Mouse (Mus musculus): ENCODE measurements around the gene Pawr. TPM values are rescaled to one million over a fixed set of nuclear protein-coding genes. Genes with fewer than 3 reads are reported as not detected.

Pawr gene
- polyA plus RNA-seq, 1 experiment from 2014 or later = 4.6 TPM

- H3K4me1 ChIP-seq (replicated peaks) = peaks cover 3% of the 10 kb centered on the region; the same call in 1 of the 2 replicates
- H3K27ac ChIP-seq = no peak overlapping the region
- H3K27me3 ChIP-seq = no peaks in the 10 kb centered on the region
- no peak overlapping the region for H3K4me2 ChIP-seq
- ATAC-seq (ENCODE audit: low FRiP score) = no peak
- H3K9ac ChIP-seq = no peak overlapping the region
- no peaks in the 10 kb centered on the region for H3K36me3 ChIP-seq
- no peak overlapping the region for H3K4me3 ChIP-seq
- no peaks in the 10 kb centered on the region for H3K9me3 ChIP-seq
- WGBS = 83% methylated on average over 8 of the region's 8 CpGs
Measured at GRCm38 (mm10) chr10:108405076-108405475, 73.2 kb downstream of the Pawr start.

GRCm38 (mm10) chr10:108405931-108406330 is 74.0 kb downstream of the Pawr start:
- Histone ChIP-seq H3K27me3 (no peaks in the 10 kb centered on the region), H3K36me3 (no peaks in the 10 kb centered on the region), H3K9ac (no peak overlapping the region), H3K4me1 (replicated peaks) (peaks cover 3% of the 10 kb centered on the region; the same call in 1 of the 2 replicates), H3K4me2 (no peak overlapping the region), H3K27ac (no peak overlapping the region), H3K4me3 (no peak overlapping the region), H3K9me3 (no peaks in the 10 kb centered on the region)
- 70% methylated on average over 7 of the region's 7 CpGs for WGBS
- no peak for ATAC-seq (ENCODE audit: low FRiP score)

GRCm38 (mm10) chr10:108406798-108407754 is 75.2 kb downstream of the Pawr start:
- Histone ChIP-seq H3K9me3 (no peaks in the 10 kb centered on the region), H3K4me3 (no peak overlapping the region), H3K36me3 (no peaks in the 10 kb centered on the region), H3K27me3 (no peaks in the 10 kb centered on the region), H3K4me1 (replicated peaks) (peaks cover 3% of the 10 kb centered on the region; the same call in 1 of the 2 replicates), H3K27ac (no peak overlapping the region), H3K9ac (no peak overlapping the region), H3K4me2 (no peak overlapping the region)
- 91% methylated on average over 12 of the region's 12 CpGs for WGBS
- ATAC-seq (ENCODE audit: low FRiP score) = no peak

- WGBS = 66% methylated on average over 5 of the region's 5 CpGs
- no peak for ATAC-seq (ENCODE audit: low FRiP score)
- H3K9ac ChIP-seq = no peak overlapping the region
- no peaks in the 10 kb centered on the region for H3K36me3 ChIP-seq
- H3K4me2 ChIP-seq = no peak overlapping the region
- H3K4me3 ChIP-seq = no peak overlapping the region
- H3K27ac ChIP-seq = no peak overlapping the region
- no peaks in the 10 kb centered on the region for H3K27me3 ChIP-seq
- H3K4me1 ChIP-seq (replicated peaks) = peaks cover 3% of the 10 kb centered on the region; the same call in 1 of the 2 replicates
- no peaks in the 10 kb centered on the region for H3K9me3 ChIP-seq
Measured at GRCm38 (mm10) chr10:108408025-108408424, 76.1 kb downstream of the Pawr start.

GRCm38 (mm10) chr10:108408437-108408836 is 76.5 kb downstream of the Pawr start:
- no peak for ATAC-seq (ENCODE audit: low FRiP score)
- 87% methylated on average over 6 of the region's 6 CpGs for WGBS
- H3K27me3 ChIP-seq = no peaks in the 10 kb centered on the region
- no peaks in the 10 kb centered on the region for H3K9me3 ChIP-seq
- H3K4me3 ChIP-seq = no peak overlapping the region
- no peaks in the 10 kb centered on the region for H3K36me3 ChIP-seq
- no peak overlapping the region for H3K4me2 ChIP-seq
- H3K4me1 ChIP-seq (replicated peaks) = peaks cover 3% of the 10 kb centered on the region; the same call in 1 of the 2 replicates
- H3K9ac ChIP-seq = no peak overlapping the region
- H3K27ac ChIP-seq = no peak overlapping the region

GRCm38 (mm10) chr10:108408986-108409385 is 77.1 kb downstream of the Pawr start:
- WGBS = 77% methylated on average over 6 of the region's 6 CpGs
- H3K27ac ChIP-seq = no peak overlapping the region
- no peak overlapping the region for H3K4me3 ChIP-seq
- H3K9ac ChIP-seq = no peak overlapping the region
- H3K36me3 ChIP-seq = no peaks in the 10 kb centered on the region
- no peaks in the 10 kb centered on the region for H3K27me3 ChIP-seq
- ATAC-seq (ENCODE audit: low FRiP score) = no peak
- peaks cover 3% of the 10 kb centered on the region; the same call in 1 of the 2 replicates for H3K4me1 ChIP-seq (replicated peaks)
- H3K4me2 ChIP-seq = no peak overlapping the region
- no peaks in the 10 kb centered on the region for H3K9me3 ChIP-seq

GRCm38 (mm10) chr10:108409529-108409928 is 77.6 kb downstream of the Pawr start:
- H3K4me1 ChIP-seq (replicated peaks) = peaks cover 3% of the 10 kb centered on the region; the same call in 1 of the 2 replicates
- H3K27me3 ChIP-seq = no peaks in the 10 kb centered on the region
- no peak overlapping the region for H3K4me3 ChIP-seq
- no peak for ATAC-seq (ENCODE audit: low FRiP score)
- H3K27ac ChIP-seq = no peak overlapping the region
- H3K4me2 ChIP-seq = no peak overlapping the region
- H3K9me3 ChIP-seq = no peaks in the 10 kb centered on the region
- WGBS = 90% methylated on average over 6 of the region's 6 CpGs
- H3K9ac ChIP-seq = no peak overlapping the region
- H3K36me3 ChIP-seq = no peaks in the 10 kb centered on the region

- 91% methylated on average over 14 of the region's 14 CpGs for WGBS
- Histone ChIP-seq H3K9me3 (no peaks in the 10 kb centered on the region), H3K36me3 (no peaks in the 10 kb centered on the region), H3K4me2 (no peak overlapping the region), H3K27ac (no peak overlapping the region), H3K4me1 (replicated peaks) (no peaks in the 10 kb centered on the region), H3K27me3 (no peaks in the 10 kb centered on the region), H3K4me3 (no peak overlapping the region), H3K9ac (no peak overlapping the region)
- 0 out of 2 replicates have a peak, but pooled peaks have one; percentile 39 for ATAC-seq (ENCODE audit: low FRiP score)
Measured at GRCm38 (mm10) chr10:108414936-108415635, 83.2 kb downstream of the Pawr start.

- H3K9ac ChIP-seq = no peak overlapping the region
- H3K4me2 ChIP-seq = no peak overlapping the region
- H3K9me3 ChIP-seq = no peaks in the 10 kb centered on the region
- H3K36me3 ChIP-seq = no peaks in the 10 kb centered on the region
- H3K4me1 ChIP-seq (replicated peaks) = no peaks in the 10 kb centered on the region
- H3K4me3 ChIP-seq = no peak overlapping the region
- no peak for ATAC-seq (ENCODE audit: low FRiP score)
- H3K27me3 ChIP-seq = no peaks in the 10 kb centered on the region
- no peak overlapping the region for H3K27ac ChIP-seq
- WGBS = 90% methylated on average over 5 of the region's 5 CpGs
Measured at GRCm38 (mm10) chr10:108417448-108417847, 85.5 kb downstream of the Pawr start.

- Histone ChIP-seq H3K4me3 (no peak overlapping the region), H3K27me3 (no peaks in the 10 kb centered on the region), H3K9me3 (no peaks in the 10 kb centered on the region), H3K4me1 (replicated peaks) (peaks cover 4% of the 10 kb centered on the region; the same call in 1 of the 2 replicates), H3K9ac (no peak overlapping the region), H3K27ac (no peak overlapping the region), H3K4me2 (no peak overlapping the region), H3K36me3 (no peaks in the 10 kb centered on the region)
- WGBS = 93% methylated on average over 10 of the region's 10 CpGs
- no peak for ATAC-seq (ENCODE audit: low FRiP score)
Measured at GRCm38 (mm10) chr10:108430553-108430952, 98.6 kb downstream of the Pawr start.

- no peak overlapping the region for H3K4me2 ChIP-seq
- no peak for ATAC-seq (ENCODE audit: low FRiP score)
- H3K27ac ChIP-seq = no peak overlapping the region
- H3K9me3 ChIP-seq = no peaks in the 10 kb centered on the region
- H3K9ac ChIP-seq = no peak overlapping the region
- 24% methylated on average over 10 of the region's 10 CpGs for WGBS
- H3K4me1 ChIP-seq (replicated peaks) = peaks cover 8% of the 10 kb centered on the region
- no peaks in the 10 kb centered on the region for H3K27me3 ChIP-seq
- no peaks in the 10 kb centered on the region for H3K36me3 ChIP-seq
- H3K4me3 ChIP-seq = no peak overlapping the region
Measured at GRCm38 (mm10) chr10:108432194-108432593, 100.3 kb downstream of the Pawr start.

GRCm38 (mm10) chr10:108433976-108434375 is 102.1 kb downstream of the Pawr start:
- H3K9me3 ChIP-seq = no peaks in the 10 kb centered on the region
- H3K36me3 ChIP-seq = no peaks in the 10 kb centered on the region
- H3K4me3 ChIP-seq = no peak overlapping the region
- H3K27ac ChIP-seq = no peak overlapping the region
- peaks cover 8% of the 10 kb centered on the region for H3K4me1 ChIP-seq (replicated peaks)
- H3K9ac ChIP-seq = no peak overlapping the region
- 26% methylated on average over 15 of the region's 15 CpGs for WGBS
- ATAC-seq (ENCODE audit: low FRiP score) = no peak
- H3K4me2 ChIP-seq = peak overlapping the region; percentile 13; the same call in 1 of the 2 replicates
- no peaks in the 10 kb centered on the region for H3K27me3 ChIP-seq
